ENCODE assay signal across 27 mouse cellular contexts in the genomic region with DNA sequence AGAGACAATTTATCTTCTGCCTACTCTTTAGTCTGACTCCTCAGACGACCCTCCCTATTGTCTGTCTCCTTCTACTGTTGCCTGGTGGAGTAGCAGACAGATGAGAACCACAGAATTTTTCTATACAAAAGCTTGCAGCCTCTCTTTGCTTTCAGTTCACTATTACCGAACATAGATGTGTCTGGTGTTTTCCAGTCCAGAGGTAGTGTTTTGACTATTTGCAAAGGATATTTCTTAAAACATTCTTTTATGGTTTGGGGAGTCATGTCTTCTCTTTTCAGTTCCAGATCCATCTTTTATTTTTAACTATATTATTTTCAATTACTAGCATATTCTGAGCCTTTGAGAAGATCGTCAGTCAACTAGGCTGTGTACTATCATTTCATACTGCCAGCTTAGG. TPM values are rescaled to one million over a fixed set of nuclear protein-coding genes. Genes with fewer than 3 reads are reported as not detected.
"Had no signal": no experiment of that assay in that cellular context is flagged by ENCODE, and none has a peak within 500 bp of the region (broad histone marks: within the 10 kb centered on the region; RNA-seq: fewer than 3 reads in every experiment).

No protein-coding gene starts in this region.

- H3K9me3 ChIP-seq: embryonic facial prominence, embryonic 10.5 days; embryonic facial prominence, embryonic 12.5 days; embryonic facial prominence, embryonic 13.5 days; embryonic facial prominence, embryonic 15.5 days; forebrain, embryonic 10.5 days; forebrain, embryonic 12.5 days; forebrain, embryonic 13.5 days; forebrain, embryonic 15.5 days had no signal

- DNase-seq: cerebellum, adult 9-10 months; cerebellum, adult 9-11 months; cerebellum, postnatal 10 days; cerebellum, postnatal 14 days; cerebellum, postnatal 25 days; cerebellum, postnatal 36 days; embryo, embryonic 11 days; forebrain, postnatal 0 days; gastrocnemius, adult 2 months; gastrocnemius, postnatal 10 days; gastrocnemius, postnatal 14 days; gastrocnemius, postnatal 25 days; gastrocnemius, postnatal 36 days; heart, adult 11 months; heart, adult 18-20 months; heart, adult 2 months had no signal

- H3K36me3 ChIP-seq: embryonic facial prominence, embryonic 12.5 days; embryonic facial prominence, embryonic 13.5 days; embryonic facial prominence, embryonic 15.5 days had no signal

- H3K4me1 ChIP-seq: embryonic facial prominence, embryonic 10.5 days; embryonic facial prominence, embryonic 12.5 days; embryonic facial prominence, embryonic 13.5 days; embryonic facial prominence, embryonic 15.5 days; forebrain, embryonic 10.5 days; forebrain, embryonic 12.5 days; forebrain, embryonic 13.5 days; forebrain, embryonic 15.5 days had no signal

- H3K27me3 ChIP-seq: embryonic facial prominence, embryonic 12.5 days; embryonic facial prominence, embryonic 13.5 days; embryonic facial prominence, embryonic 15.5 days; forebrain, embryonic 12.5 days; forebrain, embryonic 13.5 days; forebrain, embryonic 15.5 days had no signal

- H3K9ac ChIP-seq: embryonic facial prominence, embryonic 12.5 days; embryonic facial prominence, embryonic 13.5 days; embryonic facial prominence, embryonic 15.5 days; forebrain, embryonic 12.5 days; forebrain, embryonic 13.5 days; forebrain, embryonic 15.5 days; forebrain, postnatal 0 days had no signal

- H3K4me2 ChIP-seq: embryonic facial prominence, embryonic 12.5 days; embryonic facial prominence, embryonic 13.5 days; embryonic facial prominence, embryonic 15.5 days; forebrain, embryonic 12.5 days; forebrain, embryonic 13.5 days; forebrain, embryonic 15.5 days had no signal

- H3K27ac ChIP-seq: embryonic facial prominence, embryonic 10.5 days; embryonic facial prominence, embryonic 12.5 days; embryonic facial prominence, embryonic 13.5 days; embryonic facial prominence, embryonic 15.5 days; forebrain, embryonic 10.5 days; forebrain, embryonic 12.5 days; forebrain, embryonic 13.5 days; forebrain, embryonic 15.5 days; gastrocnemius, adult 2 months; heart, adult 2 months had no signal

- H3K4me3 ChIP-seq: embryonic facial prominence, embryonic 10.5 days; embryonic facial prominence, embryonic 12.5 days; embryonic facial prominence, embryonic 13.5 days; embryonic facial prominence, embryonic 15.5 days; erythroblast, embryonic 14.5 days; forebrain, embryonic 10.5 days; forebrain, embryonic 12.5 days; forebrain, embryonic 13.5 days; forebrain, embryonic 15.5 days; gastrocnemius, adult 2 months; heart, adult 2 months had no signal

- ATAC-seq: forebrain, embryonic 13.5 days; forebrain, embryonic 14.5 days; forebrain, embryonic 15.5 days; forebrain, embryonic 16.5 days; forebrain, postnatal 0 days had no signal

RNA-seq across cellular contexts. Expression of a gene that starts 14.9 kb away (rescaled TPM):
- polyA plus RNA-seq: erythroblast, embryonic 14.5 days had no signal
